Mouse (Mus musculus) layer of hippocampus, adult 2 months (tissue): ENCODE results near the gene Asb15. TPM values are rescaled to one million over a fixed set of nuclear protein-coding genes. Genes with fewer than 3 reads are reported as not detected.

Experiments
- DNase-seq, 2 experiments: peaks; one replicate each; pipeline ENCODE4 v3.0.0; 2022; ENCODE audit warnings: low spot score in 2 of 2
- H3K27ac ChIP-seq: fragments of 200-600 bp; 2 replicates; pipeline ENCODE4 v1.8.1; 2022
- H3K4me3 ChIP-seq: fragments of 200-600 bp; 2 replicates; pipeline ENCODE4 v1.8.1; 2022; ENCODE audit warnings: mild to moderate bottlenecking
- CTCF ChIP-seq: fragments of 200-600 bp; conservative IDR thresholded peaks from 2 replicates; pipeline ENCODE4 v1.8.1; 2022; ENCODE audit warnings: antibody characterized with exemption, mild to moderate bottlenecking, moderate library complexity
- long read RNA-seq, 2 experiments: library from polyadenylated mRNA; stranded (forward); transcript quantifications; one replicate each; pipeline ENCODE4 v2.0.0; 2021; ENCODE audit warnings: borderline mapping rate in 2 of 2
- total RNA-seq, 2 experiments: library from RNA; stranded (reverse); gene quantifications; 2 replicates each; pipeline ENCODE4 v1.2.3; 2021

The Asb15 gene
- not detected for total RNA-seq
- long read RNA-seq, experiment 1: 0 reads
- long read RNA-seq, experiment 2: 0 reads

- no peak for DNase-seq
- peak within 1 kb of the TSS; percentile 93 for H3K4me3 ChIP-seq
- peak within 1 kb of the TSS; percentile 90 for H3K27ac ChIP-seq
- TF ChIP-seq CTCF: no peak
Measured at GRCm38 (mm10) chr6:24528064-24528243, at the start of gene Asb15. Gene Asb15 (plus strand): TSS chr6:24528144.

GRCm38 (mm10) chr6:24486530-24486929 is 41.4 kb upstream of the Asb15 start:
- no peak overlapping the region for H3K4me3 ChIP-seq
- DNase-seq: no peak
- no peak for TF ChIP-seq CTCF
- H3K27ac ChIP-seq: no peak overlapping the region

- no peak overlapping the region for H3K4me3 ChIP-seq
- peak; percentile 91 for TF ChIP-seq CTCF
- no peak overlapping the region for H3K27ac ChIP-seq
- no peak for DNase-seq
Measured at GRCm38 (mm10) chr6:24490341-24490740, 37.6 kb upstream of the Asb15 start.

DNA sequence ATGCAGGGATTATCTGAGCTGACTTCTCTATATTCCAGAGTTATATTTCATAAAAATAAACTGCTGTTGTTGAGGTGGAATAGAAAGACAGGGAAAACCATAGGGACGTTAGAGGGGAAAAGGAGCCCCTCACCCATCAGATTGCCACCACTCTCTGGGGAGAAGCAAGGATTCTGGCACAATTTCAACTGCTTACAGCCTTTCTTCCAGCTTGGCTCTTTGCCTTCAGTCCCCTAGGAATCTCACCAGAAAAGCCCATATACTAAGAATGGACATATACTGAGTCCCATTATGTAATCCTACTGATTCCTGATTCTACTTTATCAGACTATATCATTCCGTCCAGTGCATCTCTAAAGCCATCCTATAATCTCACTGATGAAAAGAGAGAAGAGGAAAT is 23.8 kb upstream of the Asb15 start:
- no peak for DNase-seq
- TF ChIP-seq CTCF: no peak
- H3K4me3 ChIP-seq: no peak overlapping the region
- no peak overlapping the region for H3K27ac ChIP-seq

- Histone ChIP-seq H3K27ac (peak within 1 kb of the TSS; percentile 90), H3K4me3 (peak within 1 kb of the TSS; percentile 36)
- peak; percentile 19 for TF ChIP-seq CTCF
- peak; percentile 80 to 92 for DNase-seq
Measured at GRCm38 (mm10) chr6:24514552-24515284, 13.2 kb upstream of the Asb15 start, which contains the start of gene Iqub. Gene Iqub (minus strand): TSS chr6:24515067.

- TF ChIP-seq CTCF: peak; percentile 86
- Histone ChIP-seq H3K4me3 (no peak overlapping the region), H3K27ac (peak overlapping the region; percentile 90)
- DNase-seq: peak in 1 of 2 experiments; percentile 55
Measured at GRCm38 (mm10) chr6:24516197-24516596, 11.7 kb upstream of the Asb15 start.

DNA sequence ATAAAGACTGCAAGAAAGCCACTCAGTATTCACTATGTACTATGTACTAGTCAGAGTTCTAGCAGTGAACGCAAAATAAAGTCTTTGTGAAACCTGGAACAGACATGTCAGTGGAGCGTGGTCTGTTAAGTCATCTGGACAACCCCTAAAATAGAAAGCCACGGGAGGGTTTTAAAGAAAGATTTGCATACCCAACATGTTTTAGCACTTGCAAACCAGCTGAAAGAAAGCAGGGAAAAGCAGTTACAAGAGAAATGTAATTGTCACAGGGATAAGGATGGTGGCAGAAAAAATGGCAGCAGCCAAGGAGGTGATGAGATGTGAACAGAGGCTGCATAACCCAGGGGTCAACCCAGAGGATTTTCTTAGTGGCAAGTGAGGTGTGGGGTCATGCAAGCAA is 2.2 kb upstream of the Asb15 start:
- Histone ChIP-seq H3K4me3 (peak overlapping the region; percentile 93; the same call in 1 of the 2 replicates), H3K27ac (no peak overlapping the region)
- no peak for DNase-seq
- no peak for TF ChIP-seq CTCF

DNA sequence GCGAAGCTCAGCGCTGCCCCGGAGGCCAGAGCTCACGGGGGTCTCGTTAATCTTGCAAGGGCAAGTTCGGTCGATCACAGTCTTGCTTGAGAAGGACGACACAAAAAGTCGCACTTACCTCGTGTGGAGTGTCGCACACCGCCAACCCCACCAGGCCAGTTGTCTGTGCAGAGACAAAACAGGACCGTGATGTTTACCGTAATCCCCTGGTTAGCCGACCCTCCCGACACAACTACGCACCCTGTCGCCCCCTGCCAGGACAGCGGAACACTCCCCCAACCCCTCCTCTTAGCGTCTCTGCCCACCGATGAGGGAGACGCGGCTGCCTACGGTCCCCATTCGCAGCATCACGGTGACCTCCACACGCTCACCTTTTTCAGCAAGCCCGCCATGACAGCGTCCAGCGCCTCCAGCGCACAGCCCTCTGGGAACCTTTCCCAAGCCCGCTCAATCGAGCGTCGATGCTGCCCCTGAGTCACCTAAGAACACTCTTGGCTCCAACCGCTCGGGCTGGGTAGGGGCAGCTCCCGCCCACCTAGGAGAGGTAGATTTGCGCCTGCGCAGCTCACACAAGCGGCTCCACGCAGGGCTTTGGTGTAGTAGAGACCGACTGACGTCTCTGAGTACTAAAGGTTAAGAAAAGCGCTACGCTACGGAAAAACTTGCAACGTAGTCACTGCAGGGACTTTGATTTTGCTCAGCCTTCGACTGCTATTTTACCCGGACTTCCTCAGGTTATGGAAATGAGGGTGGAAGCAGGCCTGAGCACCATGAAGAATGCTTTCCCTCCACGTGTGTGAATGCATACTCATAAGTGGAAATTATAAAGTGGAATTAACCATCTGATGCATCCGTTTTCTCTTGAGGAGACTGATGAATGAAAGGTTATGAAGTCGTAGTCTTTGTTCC is 535 bp upstream of the Asb15 start, which contains the start of gene Ndufa5:
Gene Ndufa5, minus strand, starts transcription at position 859 of the 909 bp plus-strand sequence.
- H3K4me3 ChIP-seq: peak within 1 kb of the TSS; percentile 93
- TF ChIP-seq CTCF: no peak
- peak within 1 kb of the TSS; percentile 90 for H3K27ac ChIP-seq
- DNase-seq: peak; percentile 90 to 92

GRCm38 (mm10) chr6:24530166-24530565 is 2.2 kb downstream of the Asb15 start:
- H3K4me3 ChIP-seq: peak overlapping the region; percentile 42
- H3K27ac ChIP-seq: 0 out of 2 replicates have a peak overlapping the region, but pooled peaks have one; percentile 23
- TF ChIP-seq CTCF: peak; percentile 77
- DNase-seq: peak; percentile 47 to 55

DNA sequence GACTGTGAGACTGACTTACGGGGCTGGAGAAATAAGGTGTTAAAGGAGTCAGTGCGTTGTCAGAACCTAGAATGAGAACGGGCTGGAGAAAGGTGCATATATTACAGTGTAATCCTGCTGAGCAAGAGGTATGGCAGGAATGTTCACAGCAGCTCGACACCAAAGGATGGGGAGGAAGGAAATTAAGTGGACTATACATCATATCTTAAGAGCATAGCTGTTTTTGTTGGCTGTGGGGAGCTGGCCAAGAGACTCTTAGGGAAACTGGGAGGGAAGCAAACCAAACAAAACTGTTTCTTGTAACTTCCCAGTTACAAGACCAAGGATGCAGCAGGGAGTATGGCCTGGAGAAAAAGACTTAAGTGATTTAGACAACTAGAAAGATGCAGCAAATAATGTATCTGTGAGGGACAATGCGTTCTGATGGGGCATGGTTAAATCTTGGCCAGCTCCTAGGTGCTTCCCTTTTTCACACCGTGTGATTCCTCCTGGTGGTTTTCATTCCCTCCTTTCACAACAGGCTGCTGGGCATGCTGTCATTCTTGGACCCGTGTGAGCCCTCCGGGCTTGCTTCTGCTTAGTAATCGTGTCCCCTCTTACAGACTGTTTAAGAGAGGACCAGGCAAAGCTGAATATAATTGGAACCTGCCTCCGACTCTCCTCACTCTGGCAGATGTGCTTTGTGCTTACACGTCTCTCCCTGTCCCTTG is 2.9 kb downstream of the Asb15 start:
- peak overlapping the region; percentile 42 for H3K4me3 ChIP-seq
- H3K27ac ChIP-seq: 0 out of 2 replicates have a peak overlapping the region, but pooled peaks have one; percentile 23
- DNase-seq: no peak
- TF ChIP-seq CTCF: no peak

GRCm38 (mm10) chr6:24532804-24533203 is 4.9 kb downstream of the Asb15 start:
- DNase-seq: no peak
- no peak overlapping the region for H3K27ac ChIP-seq
- TF ChIP-seq CTCF: no peak

DNA sequence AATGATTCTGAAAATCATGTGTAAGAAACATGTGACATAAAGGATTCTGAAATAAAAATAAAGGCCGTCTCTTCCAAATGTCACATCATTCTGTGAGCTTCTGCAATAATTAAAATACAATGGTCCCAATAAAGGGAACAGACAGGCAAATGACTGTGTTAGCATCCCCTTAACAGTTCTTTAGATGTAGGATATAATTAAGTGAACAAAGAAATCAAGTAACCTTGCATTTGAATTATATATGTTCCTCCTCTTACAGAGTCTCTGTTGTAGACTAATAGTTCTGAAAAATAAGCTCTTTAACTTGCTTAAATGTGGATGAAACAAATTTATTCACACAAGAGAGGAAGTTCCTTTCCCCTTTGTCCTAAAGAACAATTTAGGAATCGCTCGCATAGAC is 10.5 kb downstream of the Asb15 start:
- no peak for DNase-seq
- no peak for TF ChIP-seq CTCF
- H3K27ac ChIP-seq: no peak overlapping the region
- H3K4me3 ChIP-seq: no peak overlapping the region

More at GRCm38 (mm10) chr6:24532804-24533203, 4.9 kb downstream of the Asb15 start:
- no peak overlapping the region for H3K4me3 ChIP-seq

- no peak overlapping the region for H3K27ac ChIP-seq
- no peak for DNase-seq
- no peak for TF ChIP-seq CTCF
- H3K4me3 ChIP-seq: no peak overlapping the region
Measured at GRCm38 (mm10) chr6:24540106-24540505, 12.2 kb downstream of the Asb15 start.
